Mouse (Mus musculus): ENCODE data around the gene Anks6.
"Not testable (repeated sequence)": the region's sequence is repeated elsewhere in the genome, so short reads cannot be mapped to it uniquely, and the experiment has no call there.

The Anks6 gene

GRCm38 (mm10) chr4:47056791-47057509, at the start of gene Anks6:
Anks6 (minus strand) TSS chr4:47057427.
- DNase-seq, result peak; percentile 86

- no peak for DNase-seq
Observed at GRCm38 (mm10) chr4:47103561-47103960, 46.3 kb upstream of the Anks6 start.

GRCm38 (mm10) chr4:47093647-47094046, 36.4 kb upstream of the Anks6 start:
- DNase-seq, result no peak

GRCm38 (mm10) chr4:47093161-47093560, 35.9 kb upstream of the Anks6 start:
- DNase-seq, result no peak

GRCm38 (mm10) chr4:47092387-47093021, 35.3 kb upstream of the Anks6 start:
- DNase-seq, result no peak

GRCm38 (mm10) chr4:47091493-47092386, 34.5 kb upstream of the Anks6 start, which contains the start of gene Galnt12:
Galnt12 (plus strand) TSS chr4:47091909.
- no peak for DNase-seq

- DNase-seq, result no peak
Observed at GRCm38 (mm10) chr4:47088671-47089070, 31.4 kb upstream of the Anks6 start.

GRCm38 (mm10) chr4:47083824-47084223, 26.6 kb upstream of the Anks6 start:
- DNase-seq, result no peak

GRCm38 (mm10) chr4:47080647-47081010, 23.4 kb upstream of the Anks6 start:
- DNase-seq, result no peak

GRCm38 (mm10) chr4:47079997-47080646, 22.9 kb upstream of the Anks6 start:
- no peak for DNase-seq

- no peak for DNase-seq
Observed at GRCm38 (mm10) chr4:47075054-47075453, 17.8 kb upstream of the Anks6 start.

- DNase-seq, result peak; percentile 32
Observed at GRCm38 (mm10) chr4:47060900-47061299, 3.7 kb upstream of the Anks6 start.

GRCm38 (mm10) chr4:47057510-47058325, 491 bp upstream of the Anks6 start:
- no peak for DNase-seq

GRCm38 (mm10) chr4:47055570-47056080, 1.6 kb downstream of the Anks6 start:
- DNase-seq, result peak; percentile 64

GRCm38 (mm10) chr4:47055170-47055569, 2.1 kb downstream of the Anks6 start:
- not testable (repeated sequence) for DNase-seq

- DNase-seq, result peak; percentile 8
Observed at GRCm38 (mm10) chr4:47051905-47052304, 5.3 kb downstream of the Anks6 start.

GRCm38 (mm10) chr4:47050642-47051381, 6.4 kb downstream of the Anks6 start:
- no peak for DNase-seq

GRCm38 (mm10) chr4:47050167-47050566, 7.1 kb downstream of the Anks6 start:
- DNase-seq, result peak; percentile 91

GRCm38 (mm10) chr4:47049216-47049615, 8.0 kb downstream of the Anks6 start:
- no peak for DNase-seq

- no peak for DNase-seq
Observed at GRCm38 (mm10) chr4:47047765-47048164, 9.5 kb downstream of the Anks6 start.

GRCm38 (mm10) chr4:47046974-47047373, 10.3 kb downstream of the Anks6 start:
- DNase-seq, result no peak
